Mouse (Mus musculus) neural tube, embryonic 13.5 days (tissue): Measurements from ENCODE around the gene Strbp. TPM values are rescaled to one million over a fixed set of nuclear protein-coding genes. Genes with fewer than 3 reads are reported as not detected.

ENCODE experiments used
- ATAC-seq: fragments of 200-750 bp; cut with Nextera tagmentation; 2 replicates; pipeline ENCODE4 v1.8.0; 2017; ENCODE audit warnings: low read depth, mild to moderate bottlenecking, moderate TSS enrichment, moderate library complexity
- H3K27ac ChIP-seq: fragments of 300-500 bp; sonication (generic); replicated peaks from 2 replicates; pipeline ENCODE4 v1.5.1; 2015; ENCODE audit warnings: moderate library complexity, mild to moderate bottlenecking, inconsistent platforms
- H3K27me3 ChIP-seq: fragments of 300-500 bp; sonication (generic); 2 replicates; pipeline ENCODE4 v1.6.1; 2015; ENCODE audit warnings: mild to moderate bottlenecking, inconsistent platforms
- H3K36me3 ChIP-seq: fragments of 300-500 bp; sonication (generic); 2 replicates; pipeline ENCODE4 v1.6.1; 2015; ENCODE audit warnings: mild to moderate bottlenecking, inconsistent platforms
- H3K4me1 ChIP-seq: fragments of 300-500 bp; sonication (generic); replicated peaks from 2 replicates; pipeline ENCODE4 v1.6.1; 2015; ENCODE audit warnings: inconsistent platforms
- H3K4me2 ChIP-seq: fragments of 300-500 bp; sonication (generic); 2 replicates; pipeline ENCODE4 v1.6.1; 2015; ENCODE audit warnings: inconsistent platforms, mild to moderate bottlenecking, moderate library complexity
- H3K4me3 ChIP-seq: fragments of 300-500 bp; sonication (generic); 2 replicates; pipeline ENCODE4 v1.5.1; 2015; ENCODE audit warnings: mild to moderate bottlenecking, inconsistent platforms
- H3K9ac ChIP-seq: fragments of 300-500 bp; sonication (generic); 2 replicates; pipeline ENCODE4 v1.6.1; 2015; ENCODE audit warnings: moderate library complexity, mild to moderate bottlenecking, inconsistent platforms
- H3K9me3 ChIP-seq: fragments of 300-500 bp; sonication (generic); 2 replicates; pipeline ENCODE4 v1.6.1; 2016; ENCODE audit warnings: inconsistent platforms
- WGBS: fragments of 180-500 bp; shearing (Covaris S2); methylation state at CpG from one replicate; pipeline ENCODE4 v1.1.7; 2015; 5-methylcytosine and 5-hydroxymethylcytosine counted together
- polyA plus RNA-seq: library from polyadenylated mRNA; unstranded; fragments of >200 nt; fragmentation: Nextera tagmentation; extraction: Ambion mirVana; gene quantifications from 2 replicates; pipeline ENCODE4 v1.2.1, GENCODE M21; 2015

Gene Strbp
- polyA plus RNA-seq, 1 experiment from 2014 or later = 94.4 TPM

- Histone ChIP-seq H3K27me3 (no peaks in the 10 kb centered on the region), H3K4me1 (no peaks in the 10 kb centered on the region), H3K27ac (no peak overlapping the region), H3K9me3 (no peaks in the 10 kb centered on the region), H3K4me3 (no peak overlapping the region), H3K9ac (no peak overlapping the region), H3K4me2 (no peak overlapping the region), H3K36me3 (peaks cover 82% of the 10 kb centered on the region)
- 87% methylated on average over 1 of the region's 1 CpGs for WGBS
- no peak for ATAC-seq
Measured at GRCm38 (mm10) chr2:37566035-37566434, 137.6 kb downstream of the Strbp start.

- Histone ChIP-seq H3K4me2 (no peak overlapping the region), H3K9me3 (no peaks in the 10 kb centered on the region), H3K4me1 (no peaks in the 10 kb centered on the region), H3K36me3 (peaks cover 87% of the 10 kb centered on the region), H3K27me3 (no peaks in the 10 kb centered on the region), H3K9ac (no peak overlapping the region), H3K27ac (no peak overlapping the region), H3K4me3 (no peak overlapping the region)
- 78% methylated on average over 2 of the region's 2 CpGs for WGBS
- no peak for ATAC-seq
Measured at GRCm38 (mm10) chr2:37565579-37565978, 138.1 kb downstream of the Strbp start.

GRCm38 (mm10) chr2:37556366-37556765, 147.3 kb downstream of the Strbp start:
- Histone ChIP-seq H3K4me3 (no peak overlapping the region), H3K9ac (no peak overlapping the region), H3K36me3 (peaks cover 95% of the 10 kb centered on the region), H3K27ac (no peak overlapping the region), H3K4me1 (no peaks in the 10 kb centered on the region), H3K4me2 (no peak overlapping the region), H3K9me3 (no peaks in the 10 kb centered on the region), H3K27me3 (no peaks in the 10 kb centered on the region)
- ATAC-seq = no peak
- 76% methylated on average over 2 of the region's 2 CpGs for WGBS

GRCm38 (mm10) chr2:37549346-37550012, 154.2 kb downstream of the Strbp start:
- Histone ChIP-seq H3K4me1 (no peaks in the 10 kb centered on the region), H3K27me3 (no peaks in the 10 kb centered on the region), H3K9ac (no peak overlapping the region), H3K27ac (no peak overlapping the region), H3K36me3 (peaks cover 89% of the 10 kb centered on the region), H3K9me3 (no peaks in the 10 kb centered on the region), H3K4me2 (no peak overlapping the region), H3K4me3 (no peak overlapping the region)
- no peak for ATAC-seq
- 94% methylated on average over 1 of the region's 1 CpGs for WGBS

- 85% methylated on average over 3 of the region's 3 CpGs for WGBS
- no peaks in the 10 kb centered on the region for H3K9me3 ChIP-seq
- H3K27me3 ChIP-seq = no peaks in the 10 kb centered on the region
- H3K4me3 ChIP-seq = no peak overlapping the region
- H3K4me1 ChIP-seq = no peaks in the 10 kb centered on the region
- no peak overlapping the region for H3K27ac ChIP-seq
- ATAC-seq = no peak
- H3K4me2 ChIP-seq = no peak overlapping the region
- H3K9ac ChIP-seq = no peak overlapping the region
- peaks cover 29% of the 10 kb centered on the region for H3K36me3 ChIP-seq
Measured at GRCm38 (mm10) chr2:37531639-37532038, 172.0 kb downstream of the Strbp start.

- no peak overlapping the region for H3K27ac ChIP-seq
- H3K9ac ChIP-seq = no peak overlapping the region
- no peaks in the 10 kb centered on the region for H3K27me3 ChIP-seq
- H3K4me2 ChIP-seq = no peak overlapping the region
- ATAC-seq = no peak
- H3K9me3 ChIP-seq = no peaks in the 10 kb centered on the region
- WGBS = 82% methylated on average over 1 of the region's 1 CpGs
- H3K4me3 ChIP-seq = no peak overlapping the region
- H3K36me3 ChIP-seq = peaks cover 24% of the 10 kb centered on the region
- no peaks in the 10 kb centered on the region for H3K4me1 ChIP-seq
Measured at GRCm38 (mm10) chr2:37530766-37531165, 172.9 kb downstream of the Strbp start.

DNA sequence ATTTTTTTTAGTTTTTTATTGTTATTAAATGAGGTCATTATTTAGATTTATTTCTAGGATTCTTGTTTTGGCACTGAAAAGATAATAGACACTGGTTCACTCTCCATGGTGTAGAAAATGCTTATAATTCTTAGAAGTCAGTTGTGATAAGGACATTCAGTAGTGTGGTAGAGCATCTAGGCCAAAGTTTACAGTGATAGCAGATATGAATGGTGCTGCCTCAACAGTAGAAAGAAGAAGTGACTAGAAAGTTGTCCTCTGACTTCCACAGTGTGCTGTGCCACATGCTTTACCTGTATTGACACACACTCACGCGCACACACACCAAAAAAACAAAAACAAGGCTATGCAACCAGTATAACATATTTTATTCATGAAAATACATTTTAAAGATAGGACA, 174.3 kb downstream of the Strbp start:
- Histone ChIP-seq H3K36me3 (peaks cover 15% of the 10 kb centered on the region), H3K9ac (no peak overlapping the region), H3K4me3 (no peak overlapping the region), H3K27me3 (no peaks in the 10 kb centered on the region), H3K4me1 (no peaks in the 10 kb centered on the region), H3K27ac (no peak overlapping the region), H3K9me3 (no peaks in the 10 kb centered on the region), H3K4me2 (no peak overlapping the region)
- 90% methylated on average over 2 of the region's 2 CpGs for WGBS
- ATAC-seq = no peak

GRCm38 (mm10) chr2:37527587-37527986, 176.1 kb downstream of the Strbp start:
- Histone ChIP-seq H3K9ac (no peak overlapping the region), H3K36me3 (no peaks in the 10 kb centered on the region), H3K4me1 (no peaks in the 10 kb centered on the region), H3K4me2 (no peak overlapping the region), H3K4me3 (no peak overlapping the region), H3K27ac (no peak overlapping the region), H3K9me3 (no peaks in the 10 kb centered on the region), H3K27me3 (no peaks in the 10 kb centered on the region)
- no peak for ATAC-seq

GRCm38 (mm10) chr2:37519286-37519640, 184.4 kb downstream of the Strbp start:
- H3K4me3 ChIP-seq = peak overlapping the region; percentile 2; the same call in 1 of the 2 replicates

DNA sequence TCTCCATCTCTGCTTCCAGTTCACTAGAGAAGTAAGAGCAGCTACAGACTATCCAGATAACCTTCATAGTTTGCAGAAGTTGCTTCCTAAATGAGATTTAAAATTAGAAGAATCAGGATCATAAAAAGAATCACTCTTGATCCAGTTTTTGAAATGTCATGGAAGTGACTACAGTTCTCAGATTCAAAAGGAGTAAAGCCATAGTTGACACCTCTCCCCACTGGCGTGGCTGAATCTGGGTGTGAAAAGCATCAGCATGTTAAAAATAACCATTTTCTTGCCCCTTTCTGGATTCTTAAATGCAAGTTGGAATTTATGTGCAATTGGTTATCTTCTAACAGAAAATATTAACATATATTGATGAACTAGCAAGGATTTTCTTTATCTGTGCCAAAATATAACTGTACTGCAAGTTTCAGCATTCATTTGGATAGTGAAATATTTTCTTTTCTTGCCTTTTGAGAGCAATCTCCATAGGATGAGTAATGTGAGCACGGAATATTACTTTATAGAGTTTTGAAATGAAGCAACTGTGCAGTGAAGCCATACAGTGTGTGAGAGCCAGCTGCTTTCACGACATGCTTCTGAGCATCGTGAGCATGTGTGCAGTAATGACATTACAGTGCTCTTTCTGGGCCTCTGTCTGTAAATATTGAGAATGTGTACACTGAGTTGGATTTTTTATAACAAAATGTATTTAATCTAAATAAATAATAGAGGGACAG, 184.9 kb downstream of the Strbp start:
- H3K4me3 ChIP-seq = peak overlapping the region; percentile 39
- 0 out of 2 replicates have a peak, but pooled peaks cover under 1% of the 10 kb centered on the region for H3K36me3 ChIP-seq
- no peak overlapping the region for H3K27ac ChIP-seq
- H3K4me2 ChIP-seq = peak overlapping the region; percentile 60
- H3K4me1 ChIP-seq = peaks cover 43% of the 10 kb centered on the region
- H3K9ac ChIP-seq = peak overlapping the region; percentile 63
- H3K27me3 ChIP-seq = no peaks in the 10 kb centered on the region
- 85% methylated on average over 4 of the region's 4 CpGs for WGBS
- H3K9me3 ChIP-seq = no peaks in the 10 kb centered on the region
- no peak for ATAC-seq

More at GRCm38 (mm10) chr2:37519286-37519640, 184.4 kb downstream of the Strbp start:
- H3K4me2 ChIP-seq = peak overlapping the region; percentile 60
- no peak overlapping the region for H3K27ac ChIP-seq
- no peaks in the 10 kb centered on the region for H3K9me3 ChIP-seq
- H3K27me3 ChIP-seq = no peaks in the 10 kb centered on the region
- H3K4me1 ChIP-seq = peaks cover 43% of the 10 kb centered on the region
- no peaks in the 10 kb centered on the region for H3K36me3 ChIP-seq
- 82% methylated on average over 1 of the region's 1 CpGs for WGBS
- ATAC-seq = no peak
- H3K9ac ChIP-seq = no peak overlapping the region

DNA sequence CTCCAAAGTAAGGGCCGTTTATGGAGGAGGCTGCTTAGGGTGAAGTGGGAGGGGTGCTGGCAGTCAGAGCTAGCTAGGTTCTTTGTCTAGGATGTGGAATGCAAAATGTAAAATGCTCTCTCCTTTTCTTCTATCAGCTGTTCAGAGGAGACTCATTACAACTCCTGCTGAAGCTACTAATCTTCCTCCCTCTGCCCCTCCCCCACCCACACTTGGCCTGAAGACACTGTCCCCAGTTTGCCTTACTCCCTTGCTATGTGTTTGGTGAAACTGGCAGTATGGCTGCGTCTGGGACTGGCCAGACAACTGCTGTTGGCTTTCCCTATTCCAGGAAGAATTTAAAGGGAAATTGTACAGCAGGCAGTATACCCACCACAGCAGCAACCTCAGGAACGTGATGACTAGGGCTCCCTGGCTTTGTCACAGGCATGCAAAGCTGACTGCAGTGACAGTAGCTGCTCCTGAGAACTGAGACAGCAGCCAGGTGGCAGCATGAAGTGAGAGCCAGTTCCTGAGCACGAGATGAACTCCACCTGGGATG, 186.7 kb downstream of the Strbp start:
- H3K36me3 ChIP-seq = peaks cover 15% of the 10 kb centered on the region
- peaks cover 43% of the 10 kb centered on the region for H3K4me1 ChIP-seq
- H3K27me3 ChIP-seq = no peaks in the 10 kb centered on the region
- no peaks in the 10 kb centered on the region for H3K9me3 ChIP-seq
- peak; percentile 81 for ATAC-seq
- WGBS = 24% methylated on average over 4 of the region's 4 CpGs
- H3K4me2 ChIP-seq = peak overlapping the region; percentile 60
- H3K27ac ChIP-seq = peak overlapping the region; percentile 88
- H3K4me3 ChIP-seq = peak overlapping the region; percentile 39
- peak overlapping the region; percentile 63 for H3K9ac ChIP-seq

GRCm38 (mm10) chr2:37516030-37516710, 187.5 kb downstream of the Strbp start, which contains the start of gene Gpr21:
Gpr21 (plus strand) TSS chr2:37516332.
- Histone ChIP-seq H3K4me2 (peak within 1 kb of the TSS; percentile 60), H3K4me1 (peaks cover 43% of the 10 kb centered on the region), H3K36me3 (peaks cover 21% of the 10 kb centered on the region), H3K9me3 (no peaks in the 10 kb centered on the region), H3K4me3 (peak within 1 kb of the TSS; percentile 39), H3K27ac (peak within 1 kb of the TSS; percentile 88), H3K27me3 (no peaks in the 10 kb centered on the region), H3K9ac (peak within 1 kb of the TSS; percentile 63)
- ATAC-seq = peak; percentile 92
- WGBS = 14% methylated on average over 11 of the region's 11 CpGs
